Mouse (Mus musculus): Measurements from ENCODE around the gene Isg20l2.

- no peak for TF ChIP-seq POLR2A (IDR thresholded peaks at IDR 0.05; ENCODE audit: low read depth, low read length)
- TF ChIP-seq CTCF (conservative IDR thresholded peaks at IDR 0.05; ENCODE audit: insufficient read depth, insufficient read length, low read depth, low read length): no peak
Measured at GRCm38 (mm10) chr3:87973593-87974380, 43.7 kb downstream of the Isg20l2 start.
